Mouse (Mus musculus) thymus, adult 2 months (tissue): ENCODE measurements around the gene Nop56.

Experiments used
- CTCF ChIP-seq: fragments of 200-500 bp; IDR thresholded peaks from 2 replicates; pipeline ENCODE4 v1.5.1; 2012; ENCODE audit warnings: mild to moderate bottlenecking, control low read depth, low read length, moderate library complexity, borderline replicate concordance; ENCODE audit not compliant: control insufficient read depth, poor library complexity, insufficient read depth; ENCODE audit errors: extremely low read depth
- POLR2A ChIP-seq: fragments of 200-500 bp; IDR thresholded peaks from 2 replicates; pipeline ENCODE4 v1.6.1; 2012; ENCODE audit warnings: mild to moderate bottlenecking, low read length, control low read depth, moderate library complexity; ENCODE audit not compliant: control insufficient read depth, poor library complexity, insufficient read depth; ENCODE audit errors: extremely low read depth

DNA sequence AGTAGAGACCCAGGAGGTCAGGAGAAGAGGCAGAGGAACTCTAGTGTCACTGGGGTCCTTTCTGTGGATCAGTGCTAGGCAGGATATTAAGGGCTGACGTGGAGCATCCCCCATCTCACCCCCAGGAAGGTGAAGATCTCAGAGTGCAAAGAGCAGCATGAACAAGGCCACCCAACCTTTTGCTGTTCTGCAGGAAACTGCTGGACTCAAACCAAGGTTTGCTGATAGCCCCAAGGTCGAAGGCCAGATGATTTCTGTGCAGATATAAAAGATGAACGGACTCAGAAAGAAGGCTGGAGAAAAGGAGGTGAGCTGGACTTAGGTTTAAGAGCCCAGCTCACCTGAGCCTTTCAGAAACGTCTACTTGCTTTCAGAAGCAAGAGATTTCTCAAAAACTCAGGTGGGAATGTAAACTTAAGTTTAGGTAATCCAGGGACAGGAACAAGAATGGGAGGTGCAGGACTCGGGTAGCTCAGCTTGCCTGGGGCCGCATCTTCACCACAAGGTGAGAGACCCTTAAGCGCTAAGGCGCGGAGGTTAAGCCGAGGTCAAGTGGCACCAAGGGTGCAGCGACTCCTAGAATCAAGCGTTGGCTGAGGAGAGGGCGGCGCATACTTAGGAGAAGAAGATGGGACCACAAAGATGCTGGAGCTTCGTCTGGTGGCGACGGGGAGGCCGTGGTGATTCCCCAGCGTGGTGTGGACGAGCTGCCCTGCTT lies 20.1 kb downstream of the Nop56 start:
- TF ChIP-seq POLR2A (no peak), CTCF (no peak)
